Mouse (Mus musculus) bone marrow macrophage, adult 2 months (primary cell): ENCODE results near the gene Vangl1.

ENCODE experiments used
- CTCF ChIP-seq: IDR thresholded peaks from 2 replicates; pipeline ENCODE4 v1.5.1; 2012; ENCODE audit warnings: low read depth, mild to moderate bottlenecking, low read length, moderate library complexity
- POLR2A ChIP-seq: IDR thresholded peaks from 2 replicates; pipeline ENCODE4 v1.6.1; 2012; ENCODE audit warnings: mild to moderate bottlenecking, low read depth, low read length, borderline replicate concordance

GRCm38 (mm10) chr3:102196166-102196565 is 8.3 kb downstream of the Vangl1 start:
- TF ChIP-seq CTCF (no peak), POLR2A (no peak)
